8 mouse cellular contexts compared by ENCODE assay signal in the genomic region with DNA sequence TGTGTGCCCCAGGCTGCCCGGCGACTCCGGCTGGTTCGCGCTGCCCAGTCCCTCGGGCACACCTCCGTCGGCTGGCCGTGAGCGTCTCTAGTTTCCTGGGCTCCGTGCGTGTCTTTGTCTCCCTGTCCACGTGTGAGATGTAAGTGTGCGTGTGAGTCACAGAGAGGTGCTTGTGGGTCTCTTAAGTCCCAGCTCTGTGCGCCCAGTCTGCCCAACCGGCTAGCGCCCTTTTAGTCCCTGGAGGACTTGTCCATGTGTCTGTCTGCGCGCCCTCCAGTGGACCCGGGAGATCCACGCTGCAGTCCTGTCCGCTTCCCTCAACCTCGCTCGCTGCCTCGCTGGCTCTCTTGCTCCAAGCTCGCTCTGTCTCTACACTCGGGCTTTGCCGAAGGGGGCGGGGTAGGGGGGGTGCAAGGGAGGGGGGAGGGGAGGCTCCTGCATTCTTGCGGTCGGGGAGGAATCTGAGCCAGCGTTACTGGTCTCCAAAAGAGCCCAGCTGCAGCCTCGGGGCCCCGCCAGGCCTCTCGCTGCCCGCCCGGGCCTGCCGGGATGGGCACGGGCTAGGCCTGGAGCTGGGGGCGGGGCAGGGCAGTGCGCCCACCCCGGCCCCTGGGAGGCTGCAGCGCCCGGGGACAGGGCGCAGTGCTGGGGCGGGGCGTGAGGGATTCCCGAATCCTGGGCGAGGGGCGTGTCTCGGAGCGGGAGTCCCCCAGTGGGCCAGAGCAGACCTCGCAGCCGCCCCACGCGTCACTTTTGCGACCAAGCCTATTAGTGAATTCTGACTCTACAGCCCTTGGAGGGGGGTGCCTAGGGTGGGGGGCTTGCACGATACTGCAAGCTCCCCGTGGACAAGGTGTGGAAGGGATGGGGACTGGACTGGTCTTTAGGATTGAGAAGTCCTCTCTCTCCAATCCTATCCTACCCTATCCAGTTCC. TPM values are rescaled to one million over a fixed set of nuclear protein-coding genes. Genes with fewer than 3 reads are reported as not detected.
DNase-seq lines count a peak whose midpoint lies in the region; ATAC-seq and TF ChIP-seq lines count a peak whose summit lies in the region.

No protein-coding gene starts in this region.

- peaks cover 74% of the 10 kb centered on the region for H3K4me1 ChIP-seq in forebrain, embryonic 16.5 days (replicated peaks; ENCODE audit: control insufficient read depth, insufficient read depth, low read length)
- peaks cover 81% of the 10 kb centered on the region for H3K4me1 ChIP-seq in hindbrain, embryonic 13.5 days (replicated peaks)
- peaks cover 84% of the 10 kb centered on the region for H3K4me1 ChIP-seq in limb, embryonic 13.5 days
- peaks cover 81% of the 10 kb centered on the region for H3K4me1 ChIP-seq in midbrain, embryonic 13.5 days (replicated peaks)
- peaks cover 20% of the 10 kb centered on the region for H3K4me1 ChIP-seq in testis, adult 2 months (ENCODE audit: control insufficient read depth, insufficient read depth, low read length)

- H3K4me3 ChIP-seq in forebrain, embryonic 16.5 days (replicated peaks; ENCODE audit: low read length), result peak overlapping the region; percentile 43
- H3K4me3 ChIP-seq in hindbrain, embryonic 13.5 days, result peak overlapping the region; percentile 43
- peak overlapping the region; percentile 52 for H3K4me3 ChIP-seq in limb, embryonic 13.5 days
- peak overlapping the region; percentile 42 for H3K4me3 ChIP-seq in midbrain, embryonic 13.5 days (replicated peaks)
- peak overlapping the region; percentile 73 for H3K4me3 ChIP-seq in testis, adult 2 months (ENCODE audit: control insufficient read depth, low read depth, low read length)

- TF ChIP-seq POLR2A in brain, embryonic 14.5 days (IDR thresholded peaks at IDR 0.05; ENCODE audit: borderline replicate concordance, extremely low read depth, insufficient read depth, insufficient read length, poor library complexity, severe bottlenecking), result no peak
- no peak for TF ChIP-seq POLR2A in testis, adult 2 months (IDR thresholded peaks at IDR 0.05; ENCODE audit: control insufficient read depth, low read depth, low read length)

- peak; percentile 81 for ATAC-seq in forebrain, embryonic 16.5 days
- peak; percentile 73 for ATAC-seq in hindbrain, embryonic 13.5 days (ENCODE audit: low FRiP score)
- peak; percentile 80 for ATAC-seq in limb, embryonic 13.5 days (ENCODE audit: low FRiP score, low read depth)
- peak; percentile 75 for ATAC-seq in midbrain, embryonic 13.5 days

- peaks cover 3% of the 10 kb centered on the region; the same call in 1 of the 2 replicates for H3K36me3 ChIP-seq in forebrain, embryonic 16.5 days (ENCODE audit: control insufficient read depth, insufficient read depth)
- peaks cover 9% of the 10 kb centered on the region; the same call in 1 of the 2 replicates for H3K36me3 ChIP-seq in hindbrain, embryonic 13.5 days
- H3K36me3 ChIP-seq in limb, embryonic 13.5 days, result peaks cover 32% of the 10 kb centered on the region
- H3K36me3 ChIP-seq in midbrain, embryonic 13.5 days, result peaks cover 6% of the 10 kb centered on the region
- no peaks in the 10 kb centered on the region for H3K36me3 ChIP-seq in testis, adult 2 months (ENCODE audit: control insufficient read depth, insufficient read depth, low read length)

- peak overlapping the region; percentile 46 for H3K9ac ChIP-seq in forebrain, embryonic 16.5 days (replicated peaks; ENCODE audit: low read depth, low read length)
- peak overlapping the region; percentile 79 for H3K9ac ChIP-seq in hindbrain, embryonic 13.5 days
- H3K9ac ChIP-seq in limb, embryonic 13.5 days, result peak overlapping the region; percentile 80
- H3K9ac ChIP-seq in midbrain, embryonic 13.5 days (replicated peaks), result peak overlapping the region; percentile 73

- H3K4me2 ChIP-seq in forebrain, embryonic 16.5 days (ENCODE audit: low read length), result peak overlapping the region; percentile 57
- H3K4me2 ChIP-seq in hindbrain, embryonic 13.5 days, result peak overlapping the region; percentile 88
- peak overlapping the region; percentile 94 for H3K4me2 ChIP-seq in limb, embryonic 13.5 days (replicated peaks)
- peak overlapping the region; percentile 83 for H3K4me2 ChIP-seq in midbrain, embryonic 13.5 days (replicated peaks)

- H3K9me3 ChIP-seq in forebrain, embryonic 16.5 days (ENCODE audit: control insufficient read depth, low read length), result no peaks in the 10 kb centered on the region
- no peaks in the 10 kb centered on the region for H3K9me3 ChIP-seq in hindbrain, embryonic 13.5 days
- no peaks in the 10 kb centered on the region for H3K9me3 ChIP-seq in limb, embryonic 13.5 days
- H3K9me3 ChIP-seq in midbrain, embryonic 13.5 days, result no peaks in the 10 kb centered on the region

- H3K27me3 ChIP-seq in forebrain, embryonic 16.5 days (replicated peaks; ENCODE audit: control insufficient read depth, insufficient read depth, low read length), result no peaks in the 10 kb centered on the region
- H3K27me3 ChIP-seq in hindbrain, embryonic 13.5 days, result no peaks in the 10 kb centered on the region
- H3K27me3 ChIP-seq in limb, embryonic 13.5 days, result no peaks in the 10 kb centered on the region
- 0 out of 2 replicates have a peak, but pooled peaks cover 3% of the 10 kb centered on the region for H3K27me3 ChIP-seq in midbrain, embryonic 13.5 days
- no peaks in the 10 kb centered on the region for H3K27me3 ChIP-seq in testis, adult 2 months (ENCODE audit: control insufficient read depth, insufficient read depth, low read length)

- under 1% methylated on average over 54 of the region's 59 CpGs for WGBS in forebrain, embryonic 16.5 days
- WGBS in hindbrain, embryonic 13.5 days, result under 1% methylated on average over 59 of the region's 59 CpGs
- WGBS in limb, embryonic 13.5 days, result under 1% methylated on average over 56 of the region's 59 CpGs
- under 1% methylated on average over 56 of the region's 59 CpGs for WGBS in midbrain, embryonic 13.5 days

- peak overlapping the region; percentile 79 for H3K27ac ChIP-seq in forebrain, embryonic 16.5 days (ENCODE audit: low read length)
- peak overlapping the region; percentile 96 for H3K27ac ChIP-seq in hindbrain, embryonic 13.5 days
- H3K27ac ChIP-seq in limb, embryonic 13.5 days, result peak overlapping the region; percentile 99
- H3K27ac ChIP-seq in midbrain, embryonic 13.5 days, result peak overlapping the region; percentile 93
- peak overlapping the region; percentile 62; the same call in 1 of the 2 replicates for H3K27ac ChIP-seq in testis, adult 2 months (ENCODE audit: control insufficient read depth, insufficient read depth, low read depth, low read length)

- TF ChIP-seq CTCF in brain, embryonic 14.5 days (IDR thresholded peaks at IDR 0.05; ENCODE audit: borderline replicate concordance, extremely low read depth, insufficient read depth, insufficient read length), result peak; percentile 41; the same call in 1 of the 2 replicates
- TF ChIP-seq CTCF in testis, adult 2 months (IDR thresholded peaks at IDR 0.05; ENCODE audit: control insufficient read depth, insufficient read depth, insufficient replicate concordance, low read depth, low read length), result peak; percentile 31; the same call in 1 of the 2 replicates

- peak; percentile 74 for DNase-seq in layer of hippocampus, adult 11-12 months (ENCODE audit: low spot score)
- DNase-seq in layer of hippocampus, adult 18-20 months (ENCODE audit: low spot score in 2 of 2), result no peak
- DNase-seq in brain, embryonic 14.5 days (ENCODE audit: low read depth), result peak; percentile 92

RNA-seq across cellular contexts. Expression of a gene that starts 16.1 kb away (rescaled TPM):
- 10 to 100 TPM; 64.0 to 72.3 TPM for total RNA-seq in layer of hippocampus, adult 18-20 months (2021)
- 14.4 and 35.5 TPM in 2 replicates for polyA plus RNA-seq in brain, embryonic 14.5 days (2012; rRNA removed)
- 13.8 and 15.0 TPM in 2 replicates for polyA plus RNA-seq in forebrain, embryonic 16.5 days (2015; fragmentation: Nextera tagmentation; extraction: Ambion mirVana)
- 8.6 TPM in 2 replicates for polyA plus RNA-seq in hindbrain, embryonic 13.5 days (2015; fragmentation: Nextera tagmentation; extraction: Ambion mirVana)
- 14.5 and 15.0 TPM in 2 replicates for polyA plus RNA-seq in limb, embryonic 13.5 days (2015; fragmentation: Nextera tagmentation; extraction: Ambion mirVana)
- 8.0 and 9.2 TPM in 2 replicates for polyA plus RNA-seq in midbrain, embryonic 13.5 days (2015; fragmentation: Nextera tagmentation; extraction: Ambion mirVana)
- polyA plus RNA-seq in testis, adult 2 months (2012; rRNA removed), result 8.4 and 9.1 TPM in 2 replicates

RNA-seq across cellular contexts. Expression of a gene that starts 43.9 kb away (rescaled TPM):
- total RNA-seq in layer of hippocampus, adult 18-20 months (2021), result not detected
- polyA plus RNA-seq in brain, embryonic 14.5 days (2012; rRNA removed), result 0.08 TPM in 1 of 2 replicates, not detected in the other
- polyA plus RNA-seq in forebrain, embryonic 16.5 days (2015; fragmentation: Nextera tagmentation; extraction: Ambion mirVana), result not detected in 2 replicates
- not detected in 2 replicates for polyA plus RNA-seq in hindbrain, embryonic 13.5 days (2015; fragmentation: Nextera tagmentation; extraction: Ambion mirVana)
- polyA plus RNA-seq in limb, embryonic 13.5 days (2015; fragmentation: Nextera tagmentation; extraction: Ambion mirVana), result 0.31 and 0.36 TPM in 2 replicates
- polyA plus RNA-seq in midbrain, embryonic 13.5 days (2015; fragmentation: Nextera tagmentation; extraction: Ambion mirVana), result not detected in 2 replicates
- polyA plus RNA-seq in testis, adult 2 months (2012; rRNA removed), result 2.2 and 4.3 TPM in 2 replicates

RNA-seq across cellular contexts. Expression of a gene that starts 57.8 kb away (rescaled TPM):
- total RNA-seq in layer of hippocampus, adult 18-20 months (2021), result not detected
- not detected in 2 replicates for polyA plus RNA-seq in brain, embryonic 14.5 days (2012; rRNA removed)
- polyA plus RNA-seq in forebrain, embryonic 16.5 days (2015; fragmentation: Nextera tagmentation; extraction: Ambion mirVana), result not detected in 2 replicates
- not detected in 2 replicates for polyA plus RNA-seq in hindbrain, embryonic 13.5 days (2015; fragmentation: Nextera tagmentation; extraction: Ambion mirVana)
- polyA plus RNA-seq in limb, embryonic 13.5 days (2015; fragmentation: Nextera tagmentation; extraction: Ambion mirVana), result not detected in 2 replicates
- polyA plus RNA-seq in midbrain, embryonic 13.5 days (2015; fragmentation: Nextera tagmentation; extraction: Ambion mirVana), result not detected in 2 replicates
- 1.5 and 2.0 TPM in 2 replicates for polyA plus RNA-seq in testis, adult 2 months (2012; rRNA removed)

Comparison
In these comparisons a context has a peak if more than half of its experiments do, and no peak if none do; other contexts are left out.
1. DNase-seq: peak in layer of hippocampus, adult 11-12 months (single experiment) and brain, embryonic 14.5 days (single experiment); none in layer of hippocampus, adult 18-20 months (0 of 2).
2. Peak in every context shown above with its lines, with median percentiles within 50 percentile points of each other: ATAC-seq, H3K27ac ChIP-seq, H3K4me2 ChIP-seq, H3K4me3 ChIP-seq and H3K9ac ChIP-seq.